Mouse (Mus musculus): ENCODE data around the gene Slc22a14. TPM values are rescaled to one million over a fixed set of nuclear protein-coding genes. Genes with fewer than 3 reads are reported as not detected.
"Not testable (repeated sequence)": the region's sequence is repeated elsewhere in the genome, so short reads cannot be mapped to it uniquely, and the experiment has no call there.

Gene Slc22a14
- polyA plus RNA-seq, 1 experiment from 2014 or later, result not detected

GRCm38 (mm10) chr9:119297696-119298095, 67.7 kb downstream of the Slc22a14 start:
- Histone ChIP-seq H3K27me3 (ENCODE audit: control insufficient read depth, insufficient read depth, low read length) (no peaks in the 10 kb centered on the region), H3K27ac (replicated peaks) (no peak overlapping the region), H3K4me3 (ENCODE audit: low read depth, low read length) (no peak overlapping the region), H3K4me1 (replicated peaks; ENCODE audit: control insufficient read depth, insufficient read depth) (no peaks in the 10 kb centered on the region), H3K9me3 (ENCODE audit: control insufficient read depth, low read length) (no peaks in the 10 kb centered on the region), H3K9ac (ENCODE audit: low read length) (no peak overlapping the region), H3K36me3 (ENCODE audit: control insufficient read depth, insufficient read depth, low read length) (0 out of 2 replicates have a peak, but pooled peaks cover 2% of the 10 kb centered on the region), H3K4me2 (replicated peaks; ENCODE audit: low read depth) (no peak overlapping the region)
- no peak for DNase-seq (ENCODE audit: low spot score)
- no peak for ATAC-seq (ENCODE audit: low FRiP score, low TSS enrichment)
- no peak for TF ChIP-seq CTCF (IDR thresholded peaks at IDR 0.05; ENCODE audit: low read depth)
- no peak for TF ChIP-seq EP300 (optimal IDR thresholded peaks at IDR 0.05)
- WGBS, result 80% methylated on average over 6 of the region's 6 CpGs

GRCm38 (mm10) chr9:119290791-119291190, 74.6 kb downstream of the Slc22a14 start:
- Histone ChIP-seq H3K9me3 (ENCODE audit: control insufficient read depth, low read length) (no peaks in the 10 kb centered on the region), H3K9ac (ENCODE audit: low read length) (no peak overlapping the region), H3K27me3 (ENCODE audit: control insufficient read depth, insufficient read depth, low read length) (no peaks in the 10 kb centered on the region), H3K27ac (replicated peaks) (no peak overlapping the region), H3K36me3 (ENCODE audit: control insufficient read depth, insufficient read depth, low read length) (no peaks in the 10 kb centered on the region), H3K4me1 (replicated peaks; ENCODE audit: control insufficient read depth, insufficient read depth) (no peaks in the 10 kb centered on the region), H3K4me3 (ENCODE audit: low read depth, low read length) (no peak overlapping the region), H3K4me2 (replicated peaks; ENCODE audit: low read depth) (no peak overlapping the region)
- no peak for ATAC-seq (ENCODE audit: low FRiP score, low TSS enrichment)
- TF ChIP-seq EP300 (optimal IDR thresholded peaks at IDR 0.05) (no peak), CTCF (IDR thresholded peaks at IDR 0.05; ENCODE audit: low read depth) (no peak)
- DNase-seq (ENCODE audit: low spot score), result no peak
- WGBS, result 90% methylated on average over 3 of the region's 3 CpGs

- Histone ChIP-seq H3K9me3 (ENCODE audit: control insufficient read depth, low read length) (no peaks in the 10 kb centered on the region), H3K4me2 (replicated peaks; ENCODE audit: low read depth) (no peak overlapping the region), H3K9ac (ENCODE audit: low read length) (no peak overlapping the region), H3K4me1 (replicated peaks; ENCODE audit: control insufficient read depth, insufficient read depth) (no peaks in the 10 kb centered on the region), H3K4me3 (ENCODE audit: low read depth, low read length) (no peak overlapping the region), H3K36me3 (ENCODE audit: control insufficient read depth, insufficient read depth, low read length) (no peaks in the 10 kb centered on the region), H3K27me3 (ENCODE audit: control insufficient read depth, insufficient read depth, low read length) (no peaks in the 10 kb centered on the region), H3K27ac (replicated peaks) (no peak overlapping the region)
- DNase-seq (ENCODE audit: low spot score) (no peak), ATAC-seq (ENCODE audit: low FRiP score, low TSS enrichment) (no peak)
- TF ChIP-seq EP300 (optimal IDR thresholded peaks at IDR 0.05), result no peak
- TF ChIP-seq CTCF (IDR thresholded peaks at IDR 0.05; ENCODE audit: low read depth), result no peak
- 77% methylated on average over 5 of the region's 5 CpGs for WGBS
Measured at GRCm38 (mm10) chr9:119280894-119281682, 84.3 kb downstream of the Slc22a14 start.

- no peak for TF ChIP-seq EP300 (optimal IDR thresholded peaks at IDR 0.05)
- no peak for TF ChIP-seq CTCF (IDR thresholded peaks at IDR 0.05; ENCODE audit: low read depth)
- H3K27me3 ChIP-seq (ENCODE audit: control insufficient read depth, insufficient read depth, low read length), result no peaks in the 10 kb centered on the region
- H3K4me2 ChIP-seq (replicated peaks; ENCODE audit: low read depth), result no peak overlapping the region
- H3K36me3 ChIP-seq (ENCODE audit: control insufficient read depth, insufficient read depth, low read length), result no peaks in the 10 kb centered on the region
- DNase-seq (ENCODE audit: low spot score) (no peak), ATAC-seq (ENCODE audit: low FRiP score, low TSS enrichment) (no peak)
- no peak overlapping the region for H3K27ac ChIP-seq (replicated peaks)
- H3K4me1 ChIP-seq (replicated peaks; ENCODE audit: control insufficient read depth, insufficient read depth), result no peaks in the 10 kb centered on the region
- no peak overlapping the region for H3K4me3 ChIP-seq (ENCODE audit: low read depth, low read length)
- H3K9me3 ChIP-seq (ENCODE audit: control insufficient read depth, low read length), result no peaks in the 10 kb centered on the region
- WGBS, result 95% methylated on average over 5 of the region's 5 CpGs
- H3K9ac ChIP-seq (ENCODE audit: low read length), result no peak overlapping the region
Measured at GRCm38 (mm10) chr9:119278031-119278430, 87.3 kb downstream of the Slc22a14 start.

- H3K36me3 ChIP-seq (ENCODE audit: control insufficient read depth, insufficient read depth, low read length), result no peaks in the 10 kb centered on the region
- WGBS, result 75% methylated on average over 7 of the region's 7 CpGs
- TF ChIP-seq EP300 (optimal IDR thresholded peaks at IDR 0.05) (no peak), CTCF (IDR thresholded peaks at IDR 0.05; ENCODE audit: low read depth) (no peak)
- ATAC-seq (ENCODE audit: low FRiP score, low TSS enrichment), result no peak; the same call in 1 of the 2 replicates
- no peaks in the 10 kb centered on the region for H3K9me3 ChIP-seq (ENCODE audit: control insufficient read depth, low read length)
- H3K4me1 ChIP-seq (replicated peaks; ENCODE audit: control insufficient read depth, insufficient read depth), result no peaks in the 10 kb centered on the region
- no peak overlapping the region for H3K4me3 ChIP-seq (ENCODE audit: low read depth, low read length)
- DNase-seq (ENCODE audit: low spot score), result no peak
- H3K27me3 ChIP-seq (ENCODE audit: control insufficient read depth, insufficient read depth, low read length), result no peaks in the 10 kb centered on the region
- H3K27ac ChIP-seq (replicated peaks), result no peak overlapping the region
- no peak overlapping the region for H3K4me2 ChIP-seq (replicated peaks; ENCODE audit: low read depth)
- no peak overlapping the region for H3K9ac ChIP-seq (ENCODE audit: low read length)
Measured at GRCm38 (mm10) chr9:119276321-119276720, 89.0 kb downstream of the Slc22a14 start.

GRCm38 (mm10) chr9:119274814-119275213, 90.5 kb downstream of the Slc22a14 start:
- not testable (repeated sequence) for H3K9me3 ChIP-seq (ENCODE audit: control insufficient read depth, low read length); H3K36me3 ChIP-seq (ENCODE audit: control insufficient read depth, insufficient read depth, low read length); DNase-seq (ENCODE audit: low spot score); H3K27ac ChIP-seq (replicated peaks); H3K4me3 ChIP-seq (ENCODE audit: low read depth, low read length); H3K4me1 ChIP-seq (replicated peaks; ENCODE audit: control insufficient read depth, insufficient read depth); H3K9ac ChIP-seq (ENCODE audit: low read length); H3K27me3 ChIP-seq (ENCODE audit: control insufficient read depth, insufficient read depth, low read length); ATAC-seq (ENCODE audit: low FRiP score, low TSS enrichment); H3K4me2 ChIP-seq (replicated peaks; ENCODE audit: low read depth)
- TF ChIP-seq CTCF (IDR thresholded peaks at IDR 0.05; ENCODE audit: low read depth), result peak; percentile 40
- 86% methylated on average over 5 of the region's 5 CpGs for WGBS
